Mouse (Mus musculus) MEL (cell line): ENCODE measurements around the gene Nexn. TPM values are rescaled to one million over a fixed set of nuclear protein-coding genes. Genes with fewer than 3 reads are reported as not detected.
A peak's percentile ranks its signal among the peaks of the same experiment; 100 is the strongest.
"Not testable (repeated sequence)": the region's sequence is repeated elsewhere in the genome, so short reads cannot be mapped to it uniquely, and the experiment has no call there.

Experiments
- DNase-seq: peaks from one replicate; pipeline ENCODE4 v3.0.0; 2011; ENCODE audit warnings: low read depth, low spot score
- H3K27ac ChIP-seq: 2 replicates; pipeline ENCODE4 v1.5.1; 2012; ENCODE audit warnings: low read depth, mild to moderate bottlenecking, control low read depth, low read length, moderate library complexity; ENCODE audit not compliant: control insufficient read depth
- H3K27me3 ChIP-seq, 2 experiments: fragments of 150-350 bp in 1 of 2; sonication (generic) in 1 of 2; 2 replicates each; pipeline ENCODE4 v1.6.1; 2012; ENCODE audit warnings: low read length in 2 of 2, mild to moderate bottlenecking in 2 of 2, improper control_type of control experiment in 1 of 2, moderate library complexity in 1 of 2; ENCODE audit not compliant: insufficient read depth in 2 of 2, control insufficient read depth in 1 of 2
- H3K36me3 ChIP-seq, 2 experiments: 2 replicates each; pipeline ENCODE4 v1.6.1; 2012 to 2014; ENCODE audit warnings: low read length in 2 of 2, improper control_type of control experiment in 1 of 2, inconsistent platforms in 1 of 2, mild to moderate bottlenecking in 1 of 2; ENCODE audit not compliant: insufficient read depth in 2 of 2, control insufficient read depth in 1 of 2
- H3K4me1 ChIP-seq, 2 experiments: fragments of 150-350 bp in 1 of 2; sonication (generic) in 1 of 2; 2 replicates each; pipeline ENCODE4 v1.6.1; 2012; ENCODE audit warnings: low read length in 2 of 2, improper control_type of control experiment in 1 of 2, mild to moderate bottlenecking in 1 of 2; ENCODE audit not compliant: insufficient read depth in 2 of 2, control insufficient read depth in 1 of 2
- H3K4me3 ChIP-seq, 2 experiments: fragments of 150-350 bp in 1 of 2; sonication (generic) in 1 of 2; 2 replicates each; pipeline ENCODE4 v1.5.1; 2012; ENCODE audit warnings: low read depth in 2 of 2, low read length in 2 of 2, mild to moderate bottlenecking in 2 of 2, moderate library complexity in 2 of 2, control low read depth in 1 of 2, improper control_type of control experiment in 1 of 2; ENCODE audit not compliant: control insufficient read depth in 1 of 2, insufficient read depth in 1 of 2
- H3K79me2 ChIP-seq: 2 replicates; pipeline ENCODE4 v1.6.1; 2012; ENCODE audit warnings: mild to moderate bottlenecking, low read length, moderate library complexity; ENCODE audit not compliant: control insufficient read depth, poor library complexity, insufficient read depth
- H3K9ac ChIP-seq: 2 replicates; pipeline ENCODE4 v1.6.1; 2012; ENCODE audit warnings: low read depth, mild to moderate bottlenecking, control low read depth, low read length, moderate library complexity; ENCODE audit not compliant: control insufficient read depth, poor library complexity, severe bottlenecking
- H3K9me3 ChIP-seq: fragments of 150-350 bp; sonication (generic); replicated peaks from 2 replicates; pipeline ENCODE4 v1.6.1; 2012; ENCODE audit warnings: mild to moderate bottlenecking, low read length, improper control_type of control experiment, moderate library complexity; ENCODE audit not compliant: insufficient read depth
- BHLHE40 ChIP-seq: IDR thresholded peaks from 2 replicates; pipeline ENCODE4 v1.6.1; 2012; ENCODE audit warnings: low read depth, mild to moderate bottlenecking, inconsistent platforms, low read length, improper control_type of control experiment, borderline replicate concordance
- CTCF ChIP-seq, 3 experiments: IDR thresholded peaks in 2 of 3; conservative IDR thresholded peaks in 1 of 3; 2 replicates each; pipeline ENCODE4 v1.5.1; 2011 to 2012; ENCODE audit warnings: low read length in 3 of 3, low read depth in 2 of 3, mild to moderate bottlenecking in 2 of 3, improper control_type of control experiment in 1 of 3, inconsistent platforms in 1 of 3, mixed read lengths in 1 of 3, moderate library complexity in 1 of 3; ENCODE audit not compliant: control insufficient read depth in 1 of 3, insufficient read depth in 1 of 3, poor library complexity in 1 of 3, severe bottlenecking in 1 of 3
- E2F4 ChIP-seq: IDR thresholded peaks from 2 replicates; pipeline ENCODE4 v1.6.1; 2011; ENCODE audit warnings: low read depth, low read length, improper control_type of control experiment, borderline replicate concordance
- EP300 ChIP-seq, 2 experiments: IDR thresholded peaks; 2 replicates each; pipeline ENCODE4 v1.6.1; 2011; ENCODE audit warnings: improper control_type of control experiment in 2 of 2, low read length in 2 of 2, low read depth in 1 of 2, mild to moderate bottlenecking in 1 of 2
- HCFC1 ChIP-seq: IDR thresholded peaks from 2 replicates; pipeline ENCODE4 v1.6.1; 2012; ENCODE audit warnings: low read depth, mild to moderate bottlenecking, inconsistent platforms, low read length, improper control_type of control experiment, moderate library complexity
- JUND ChIP-seq: IDR thresholded peaks from 2 replicates; pipeline ENCODE4 v1.6.1; 2011; ENCODE audit warnings: low read depth, mild to moderate bottlenecking, improper control_type of control experiment, low read length
- KAT2A ChIP-seq: conservative IDR thresholded peaks from 2 replicates; pipeline ENCODE4 v1.6.1; 2012; ENCODE audit warnings: low read depth, low read length, improper control_type of control experiment, inconsistent platforms
- MYB ChIP-seq: IDR thresholded peaks from 2 replicates; pipeline ENCODE4 v1.6.1; 2011; ENCODE audit warnings: mild to moderate bottlenecking, low read depth, low read length, improper control_type of control experiment
- MYC ChIP-seq: IDR thresholded peaks from 2 replicates; pipeline ENCODE4 v1.6.1; 2011; ENCODE audit warnings: low read depth, mild to moderate bottlenecking, low read length, improper control_type of control experiment, moderate library complexity
- POLR2A ChIP-seq, 2 experiments: IDR thresholded peaks; 2 replicates each; pipeline ENCODE4 v1.6.1; 2011 to 2012; ENCODE audit warnings: low read length in 2 of 2, mild to moderate bottlenecking in 2 of 2, control low read depth in 1 of 2, improper control_type of control experiment in 1 of 2, low read depth in 1 of 2, moderate library complexity in 1 of 2; ENCODE audit not compliant: control insufficient read depth in 1 of 2, insufficient read depth in 1 of 2, poor library complexity in 1 of 2
- POLR2AphosphoS5 ChIP-seq: IDR thresholded peaks from 2 replicates; pipeline ENCODE4 v1.6.1; 2012; ENCODE audit warnings: low read depth, borderline replicate concordance, mild to moderate bottlenecking, inconsistent platforms, low read length, moderate library complexity, mixed read lengths
- RAD21 ChIP-seq: IDR thresholded peaks from 2 replicates; pipeline ENCODE4 v1.6.1; 2011; ENCODE audit warnings: mild to moderate bottlenecking, low read depth, low read length, improper control_type of control experiment
- SIN3A ChIP-seq: IDR thresholded peaks from 2 replicates; pipeline ENCODE4 v1.6.1; 2012; ENCODE audit warnings: low read length, improper control_type of control experiment, inconsistent platforms
- SMC3 ChIP-seq: IDR thresholded peaks from 2 replicates; pipeline ENCODE4 v1.6.1; 2011; ENCODE audit warnings: low read depth, low read length, improper control_type of control experiment
- TBP ChIP-seq: IDR thresholded peaks from 2 replicates; pipeline ENCODE4 v1.8.0; 2011; ENCODE audit warnings: low read depth, low read length, improper control_type of control experiment
- USF1 ChIP-seq: IDR thresholded peaks from 2 replicates; pipeline ENCODE4 v1.6.1; 2014; ENCODE audit warnings: low read depth, mild to moderate bottlenecking, inconsistent platforms, low read length, improper control_type of control experiment, moderate library complexity
- USF2 ChIP-seq, 2 experiments: IDR thresholded peaks; 2 replicates each; pipeline ENCODE4 v1.6.1; 2011 to 2012; ENCODE audit warnings: improper control_type of control experiment in 2 of 2, low read length in 2 of 2, borderline replicate concordance in 1 of 2, inconsistent platforms in 1 of 2, low read depth in 1 of 2, mild to moderate bottlenecking in 1 of 2; ENCODE audit not compliant: insufficient read depth in 1 of 2
- ZC3H11A ChIP-seq: IDR thresholded peaks from 2 replicates; pipeline ENCODE4 v1.6.1; 2012; ENCODE audit warnings: low read depth, mild to moderate bottlenecking, inconsistent platforms, low read length, improper control_type of control experiment
- ZNF384 ChIP-seq: IDR thresholded peaks from 2 replicates; pipeline ENCODE4 v1.6.1; 2012; ENCODE audit warnings: low read depth, mild to moderate bottlenecking, inconsistent platforms, low read length, improper control_type of control experiment
- polyA plus RNA-seq, 2 experiments: library from polyadenylated mRNA; stranded (reverse) in 1 of 2; unstranded in 1 of 2; fragments of >175 nt in 1 of 2; fragments of >200 nt in 1 of 2; gene quantifications; 2 replicates each; pipeline versions ENCODE4 v1.2.1 to v1.2.4; 2012; ENCODE audit warnings: low replicate concordance in 2 of 2, low read depth in 1 of 2; ENCODE audit not compliant: insufficient read length in 2 of 2, insufficient read depth in 1 of 2, missing spikeins in 1 of 2
- total RNA-seq: library from RNA; depleted of rRNA; stranded (reverse); fragments of 300-350 nt; gene quantifications from 2 replicates; pipeline ENCODE4 v1.2.3, GENCODE M21; 2012

Nexn gene
- total and polyA plus RNA-seq, 3 experiments = 0.19 to 0.96 TPM; not detected in 1

DNA sequence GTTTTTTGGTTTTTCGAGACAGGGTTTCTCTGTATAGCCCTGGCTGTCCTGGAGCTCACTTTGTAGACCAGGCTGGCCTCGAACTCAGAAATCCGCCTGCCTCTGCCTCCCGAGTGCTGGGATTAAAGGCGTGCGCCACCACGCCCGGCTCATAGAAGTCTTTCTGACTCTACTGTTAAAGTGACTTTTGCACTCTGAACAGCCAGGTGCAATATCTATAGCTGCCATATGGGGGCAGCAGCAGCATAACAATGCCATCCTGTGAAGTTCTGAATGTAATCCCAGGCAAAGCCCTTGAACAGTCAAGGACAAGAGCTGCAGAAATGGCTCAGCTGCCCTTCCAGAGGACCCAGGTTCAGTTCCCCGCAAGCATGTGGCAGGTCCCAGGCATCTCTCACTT is 6.7 kb downstream of the Nexn start:
- H3K9me3 ChIP-seq, H3K4me3 ChIP-seq, H3K27me3 ChIP-seq, H3K27ac ChIP-seq, H3K9ac ChIP-seq, H3K79me2 ChIP-seq: not testable (repeated sequence)
- TF ChIP-seq TBP (peak; percentile 98), ZC3H11A (peak; percentile 86), SIN3A (peak; percentile 51; the same call in 1 of the 2 replicates), RAD21 (peak; percentile 94), EP300 (IDR thresholded peaks at IDR 0.05; ENCODE audit: low read depth in 1 of 2, low read length in 2 of 2) (0 out of 4 replicates have a peak, but pooled peaks of 1 of the 2 experiments have one; percentile 4), ZNF384 (peak; percentile 79), CTCF (IDR thresholded peaks at IDR 0.05 in 2 of 3, conservative IDR thresholded peaks at IDR 0.05 in 1 of 3; ENCODE audit: control insufficient read depth in 1 of 3, insufficient read depth in 1 of 3, low read depth in 2 of 3, low read length in 3 of 3, poor library complexity in 1 of 3, severe bottlenecking in 1 of 3) (peak; percentile 69 to 89 (median 79)), JUND (peak; percentile 39; the same call in 1 of the 2 replicates), SMC3 (peak; percentile 83)
- DNase-seq = peak; percentile 90
- Histone ChIP-seq H3K36me3 (peaks cover 0 to 13% of the 10 kb centered on the region in 2 experiments; a peak in 2 of 4 replicates), H3K4me1 (peaks cover 0 to 13% of the 10 kb centered on the region in 2 experiments; a peak in 2 of 4 replicates)

DNA sequence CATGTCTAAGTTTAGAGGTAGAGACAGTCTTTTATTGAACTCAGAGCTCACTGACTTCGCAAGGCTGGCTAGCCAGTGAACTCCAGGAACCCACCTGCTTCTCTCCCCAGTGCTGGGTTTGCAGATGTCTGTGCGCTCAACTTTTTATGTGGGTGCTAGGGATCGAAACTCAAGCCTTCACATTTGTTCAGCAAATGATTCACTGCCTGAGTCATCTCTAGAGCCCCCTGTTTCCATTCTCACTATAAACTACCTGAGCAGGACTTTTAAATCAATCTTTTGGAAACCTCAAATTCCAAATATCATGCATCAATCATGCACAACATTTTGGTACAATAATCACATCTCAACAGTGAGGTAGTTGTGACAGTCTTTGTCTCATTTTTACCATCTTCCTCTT is 8.6 kb downstream of the Nexn start:
- DNase-seq = no peak
- Histone ChIP-seq H3K9me3 (no peaks in the 10 kb centered on the region), H3K27ac (no peak overlapping the region), H3K9ac (no peak overlapping the region), H3K36me3 (peaks cover 0 to 10% of the 10 kb centered on the region in 2 experiments; a peak in 2 of 4 replicates), H3K27me3 (no peaks in the 10 kb centered on the region), H3K79me2 (no peaks in the 10 kb centered on the region), H3K4me3 (no peak overlapping the region), H3K4me1 (peaks cover 0 to 13% of the 10 kb centered on the region in 2 experiments; a peak in 2 of 4 replicates)
- no peak for TF ChIP-seq USF2 (IDR thresholded peaks at IDR 0.05; ENCODE audit: borderline replicate concordance in 1 of 2, insufficient read depth in 1 of 2, low read depth in 1 of 2, low read length in 2 of 2)
- no peak for TF ChIP-seq POLR2A (IDR thresholded peaks at IDR 0.05; ENCODE audit: control insufficient read depth in 1 of 2, insufficient read depth in 1 of 2, low read depth in 1 of 2, low read length in 2 of 2, poor library complexity in 1 of 2)
- no peak for TF ChIP-seq CTCF (IDR thresholded peaks at IDR 0.05 in 2 of 3, conservative IDR thresholded peaks at IDR 0.05 in 1 of 3; ENCODE audit: control insufficient read depth in 1 of 3, insufficient read depth in 1 of 3, low read depth in 2 of 3, low read length in 3 of 3, poor library complexity in 1 of 3, severe bottlenecking in 1 of 3)
- TF ChIP-seq SMC3 = no peak
- no peak for TF ChIP-seq MYC
- TF ChIP-seq HCFC1 = no peak
- no peak for TF ChIP-seq MYB

DNA sequence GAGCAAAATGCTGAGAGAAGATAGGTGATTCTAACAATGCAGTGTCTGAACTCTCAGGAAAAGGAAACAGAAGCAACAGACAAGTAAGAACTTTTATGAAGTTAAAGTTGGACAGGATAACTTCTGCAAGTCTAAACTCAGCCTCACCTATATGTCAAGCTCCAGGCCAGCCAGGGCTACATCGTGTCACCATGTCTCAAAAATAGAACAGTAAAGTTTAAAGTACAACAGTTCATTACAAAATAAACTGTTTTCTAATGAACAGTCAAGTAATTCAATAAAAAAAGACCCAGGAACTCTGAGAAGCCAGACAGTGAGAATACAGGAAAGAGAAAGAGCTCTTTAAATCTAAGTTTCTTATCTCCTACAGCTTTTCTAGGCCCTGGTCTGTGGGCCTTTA is 15.7 kb downstream of the Nexn start:
- H3K27me3 ChIP-seq = no peaks in the 10 kb centered on the region
- no peak for TF ChIP-seq BHLHE40
- TF ChIP-seq KAT2A = no peak
- no peak for TF ChIP-seq E2F4
- TF ChIP-seq POLR2AphosphoS5 = no peak
- TF ChIP-seq JUND = no peak
- TF ChIP-seq HCFC1 = no peak
- no peak for TF ChIP-seq USF2 (IDR thresholded peaks at IDR 0.05; ENCODE audit: borderline replicate concordance in 1 of 2, insufficient read depth in 1 of 2, low read depth in 1 of 2, low read length in 2 of 2)
- no peak for TF ChIP-seq USF1
- H3K4me3 ChIP-seq = no peak overlapping the region

More for the DNA sequence above, 15.7 kb downstream of the Nexn start:
- Histone ChIP-seq H3K9me3 (no peaks in the 10 kb centered on the region), H3K9ac (no peak overlapping the region), H3K4me1 (no peaks in the 10 kb centered on the region), H3K79me2 (no peaks in the 10 kb centered on the region), H3K27ac (no peak overlapping the region), H3K36me3 (no peaks in the 10 kb centered on the region)
- no peak for DNase-seq
